Mouse (Mus musculus) spleen, adult 12 weeks (tissue): ENCODE data around the gene Gorasp1.

Experiments used
- DNase-seq: peaks from one replicate; pipeline ENCODE4 v3.0.0; 2022; ENCODE audit warnings: low spot score

The Gorasp1 gene

GRCm38 (mm10) chr9:119972582-119972981, 35.2 kb upstream of the Gorasp1 start:
- no peak for DNase-seq

DNA sequence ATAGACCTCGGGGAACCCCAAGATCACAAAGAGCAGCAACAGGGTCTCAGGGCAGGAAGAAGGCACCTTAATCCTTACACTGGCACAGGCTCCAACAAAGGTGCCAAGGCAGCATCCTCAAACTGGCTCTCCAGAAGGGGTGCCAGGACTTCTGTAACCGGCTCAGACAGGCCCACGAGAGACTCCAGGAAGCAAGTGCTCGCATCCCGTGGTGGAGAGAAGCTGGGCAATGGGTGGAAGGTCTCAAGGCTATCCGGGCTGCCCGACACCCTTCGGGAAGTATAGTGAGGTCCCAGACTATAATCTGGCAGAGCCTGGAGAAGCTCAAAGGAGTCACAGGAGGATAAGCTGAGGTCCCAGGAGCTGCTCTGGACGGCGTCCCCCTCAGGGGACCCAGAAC, 34.8 kb upstream of the Gorasp1 start:
- no peak for DNase-seq

GRCm38 (mm10) chr9:119970763-119971656, 33.6 kb upstream of the Gorasp1 start:
- no peak for DNase-seq

DNA sequence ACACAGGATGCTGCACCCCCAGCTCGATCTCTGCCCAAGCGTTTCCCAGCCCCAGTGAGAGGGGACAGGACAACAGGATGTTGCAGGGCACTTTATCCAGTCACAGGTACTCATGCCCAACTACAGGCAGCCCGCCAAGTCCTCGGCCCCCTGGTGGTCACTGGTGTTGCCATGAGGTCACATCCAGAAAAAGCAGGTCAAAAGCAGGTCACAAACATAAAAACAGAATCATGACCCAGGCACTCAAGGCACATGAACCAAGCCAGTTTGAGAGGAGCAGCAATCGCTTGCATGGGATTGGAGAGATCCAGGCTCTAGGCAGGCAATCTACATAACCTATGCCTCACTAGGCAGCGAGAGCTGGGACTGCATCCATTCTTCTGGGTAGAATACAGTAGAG, 32.9 kb upstream of the Gorasp1 start:
- DNase-seq, result no peak

- DNase-seq, result no peak
These were observed 32.4 kb upstream of the Gorasp1 start for GRCm38 (mm10) chr9:119969811-119970210.

GRCm38 (mm10) chr9:119966221-119966910, 29.0 kb upstream of the Gorasp1 start:
- no peak for DNase-seq

DNA sequence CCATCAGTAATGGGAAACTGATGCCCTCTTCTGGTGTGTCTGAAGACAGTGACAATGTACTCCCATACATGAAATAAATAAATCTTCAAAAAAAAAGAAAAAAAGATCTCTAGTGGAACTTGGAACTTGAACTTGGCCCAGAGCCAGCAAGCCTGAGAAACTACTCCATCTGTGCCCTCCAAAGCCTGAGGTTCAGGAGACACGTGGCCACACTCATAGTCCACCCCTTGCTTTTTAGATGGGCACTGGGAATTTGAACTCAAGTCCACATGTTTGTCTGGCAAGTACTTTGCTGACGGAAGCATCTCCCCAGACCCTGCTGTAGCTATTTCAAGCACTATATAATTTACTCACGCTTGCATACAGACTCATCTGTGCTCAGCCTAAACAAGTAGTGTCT, 27.8 kb upstream of the Gorasp1 start:
- DNase-seq, result no peak

DNA sequence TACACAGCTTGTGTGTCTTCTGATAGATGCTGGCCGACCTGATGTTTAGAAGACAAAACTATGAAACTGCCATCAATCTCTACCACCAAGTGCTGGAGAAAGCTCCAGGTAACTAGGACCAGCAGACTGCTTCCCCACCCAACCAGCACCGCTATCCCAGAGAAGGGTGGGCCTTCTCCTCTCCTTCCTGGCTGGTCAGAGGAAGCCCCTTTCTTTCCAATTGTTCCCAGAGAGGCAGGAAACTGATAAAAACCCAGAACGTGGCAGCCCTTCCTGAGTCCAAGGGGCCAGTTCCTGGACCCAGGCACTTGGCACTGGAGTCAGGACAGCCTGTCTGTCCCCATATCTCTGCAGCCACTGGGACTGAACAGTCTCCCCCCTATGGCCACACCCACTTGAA, 26.8 kb upstream of the Gorasp1 start:
- DNase-seq, result no peak

- DNase-seq, result peak; percentile 68
These were observed 25.8 kb upstream of the Gorasp1 start for GRCm38 (mm10) chr9:119962987-119963667.

DNA sequence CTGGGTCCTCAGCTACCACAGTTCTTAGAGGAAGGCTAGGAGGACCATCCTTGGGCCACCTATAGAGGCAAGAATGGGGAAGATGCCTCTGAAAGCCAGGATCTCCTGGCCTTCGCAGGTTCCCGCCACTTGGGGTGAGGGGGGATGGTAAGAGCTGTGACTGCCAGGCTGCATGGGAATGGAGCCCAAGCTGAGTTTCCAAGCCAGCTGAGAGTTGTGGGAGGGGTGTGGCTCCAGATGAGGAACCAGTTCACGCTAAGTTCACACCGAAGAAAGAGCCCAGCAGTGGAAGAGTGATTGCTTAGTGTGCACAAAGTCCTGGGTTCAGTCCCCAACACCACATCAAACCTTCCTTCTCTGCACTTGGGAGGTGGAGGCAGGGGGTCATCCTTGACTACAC, 24.9 kb upstream of the Gorasp1 start:
- no peak for DNase-seq

DNA sequence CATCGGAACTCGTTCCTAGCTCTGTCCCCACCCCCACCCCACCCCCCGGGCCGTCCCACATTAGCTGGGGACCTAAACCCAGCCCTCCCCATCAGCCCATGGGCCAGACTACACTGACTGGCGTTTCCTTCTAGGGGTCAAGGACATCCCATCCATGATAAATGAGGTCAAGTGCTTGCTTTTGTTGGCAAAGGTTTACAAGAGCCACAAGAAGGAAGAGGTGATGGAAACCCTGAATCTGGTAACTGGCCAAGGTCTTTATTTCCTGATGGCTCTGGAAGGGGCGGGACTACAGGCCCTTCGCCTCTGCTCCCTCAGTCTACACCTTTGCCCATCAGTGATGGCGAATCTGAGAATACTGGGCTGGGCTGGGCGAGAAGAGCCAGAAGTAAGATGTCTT, 21.5 kb upstream of the Gorasp1 start:
- DNase-seq, result no peak

GRCm38 (mm10) chr9:119951388-119951787, 14.0 kb upstream of the Gorasp1 start:
- no peak for DNase-seq

DNA sequence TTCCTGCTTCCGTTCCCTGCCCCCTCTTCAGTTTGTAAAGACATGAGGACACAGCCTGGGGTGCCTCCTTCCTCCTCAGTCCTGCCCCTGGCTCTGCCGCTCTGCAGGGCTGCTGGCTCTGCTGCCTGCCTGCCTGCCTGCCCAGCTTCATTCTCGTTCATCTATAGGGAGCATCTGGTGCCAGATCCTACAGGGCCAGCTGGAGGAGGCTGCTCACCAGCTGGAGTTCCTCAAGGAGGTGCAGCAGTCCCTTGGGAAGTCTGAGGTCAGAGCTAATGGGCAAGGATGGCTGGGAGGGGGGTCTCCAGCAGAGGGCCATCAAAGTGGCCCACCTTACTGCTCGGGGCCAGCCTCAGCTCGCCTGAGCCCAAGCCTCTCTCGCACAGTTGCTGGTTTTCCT, 13.1 kb upstream of the Gorasp1 start:
- no peak for DNase-seq

GRCm38 (mm10) chr9:119948804-119949203, 11.4 kb upstream of the Gorasp1 start:
- DNase-seq, result no peak

- no peak for DNase-seq
These were observed 8.0 kb upstream of the Gorasp1 start for GRCm38 (mm10) chr9:119945173-119945900.

DNA sequence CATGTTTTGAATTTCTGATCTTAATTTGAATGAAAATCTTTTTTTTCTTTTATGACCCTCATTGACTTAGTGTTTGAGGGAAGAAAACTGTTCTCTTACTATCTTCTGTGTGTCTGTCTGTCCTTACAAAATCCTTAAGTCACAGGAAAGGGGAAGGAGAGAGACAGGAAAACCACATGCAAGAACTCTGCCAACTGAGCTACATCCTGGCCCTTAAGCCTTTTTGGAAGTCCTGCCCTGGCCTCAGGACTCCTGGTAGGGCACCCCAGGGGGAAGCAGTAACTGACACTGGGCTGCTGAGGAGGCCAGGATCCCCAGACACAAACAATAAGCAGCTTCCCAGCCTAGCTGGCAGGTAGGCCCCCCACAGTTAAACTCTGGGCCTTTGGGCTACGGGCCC, 6.0 kb upstream of the Gorasp1 start:
- no peak for DNase-seq

GRCm38 (mm10) chr9:119941861-119942260, 4.5 kb upstream of the Gorasp1 start:
- DNase-seq, result no peak

DNA sequence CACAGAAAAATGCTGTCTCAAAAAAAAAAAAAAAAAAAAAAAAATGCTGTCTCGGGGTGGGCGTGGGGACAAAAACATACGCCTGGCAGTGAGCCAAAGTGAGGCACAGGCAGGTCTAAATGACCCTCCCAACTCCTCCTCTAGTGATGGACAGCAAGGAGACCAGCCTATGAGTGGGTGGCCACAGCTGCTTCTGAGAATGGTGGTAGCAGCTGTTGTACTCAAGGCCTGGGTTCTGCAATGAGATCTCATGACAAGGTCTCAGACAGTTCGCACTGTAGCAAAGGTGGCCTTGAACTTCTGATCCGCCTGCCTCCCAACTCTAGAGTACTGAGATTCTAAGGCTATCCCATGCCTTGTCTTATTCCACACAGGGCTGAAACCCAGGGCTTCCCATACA, 4.0 kb upstream of the Gorasp1 start:
- no peak for DNase-seq

DNA sequence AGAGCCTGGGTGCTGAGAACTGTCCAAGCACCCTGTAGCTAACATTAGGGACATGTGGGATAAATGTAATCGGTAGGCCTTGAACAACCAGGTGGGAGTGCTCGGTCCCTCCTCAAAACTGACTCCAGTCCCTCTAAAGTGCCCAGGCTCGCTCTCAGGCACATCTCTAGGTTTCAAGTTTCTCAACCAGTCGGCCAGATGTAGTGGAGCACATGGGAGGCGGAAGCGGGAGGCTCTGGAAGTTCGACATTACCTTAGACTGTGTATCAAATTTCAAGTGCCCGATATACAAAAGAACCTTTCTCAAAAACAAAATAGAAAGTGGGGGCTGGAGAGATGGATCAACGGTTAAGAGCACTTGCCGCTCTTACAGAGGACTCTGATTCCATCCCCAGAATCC, 2.3 kb upstream of the Gorasp1 start:
- DNase-seq, result no peak

DNA sequence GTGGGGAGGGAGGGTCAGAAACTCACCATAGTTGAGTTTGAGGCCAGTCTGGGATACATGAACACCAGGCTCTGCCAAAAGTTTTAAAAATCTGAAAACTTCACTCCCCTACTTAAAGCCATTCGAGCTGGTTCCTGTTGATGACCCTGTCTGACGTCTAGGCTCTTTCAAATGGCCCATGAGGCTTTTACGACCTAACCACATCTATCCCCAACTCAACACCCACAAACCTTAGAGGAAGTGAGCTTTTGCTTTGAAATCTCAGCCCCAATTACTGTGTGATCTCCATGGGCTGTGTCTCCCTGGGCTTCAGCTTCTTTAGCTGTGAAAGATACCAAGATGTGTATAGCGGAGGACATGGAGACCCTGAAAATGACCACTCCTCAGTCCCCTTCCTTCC, 1.1 kb upstream of the Gorasp1 start:
- no peak for DNase-seq

GRCm38 (mm10) chr9:119933675-119934074, 3.7 kb downstream of the Gorasp1 start:
- no peak for DNase-seq

DNA sequence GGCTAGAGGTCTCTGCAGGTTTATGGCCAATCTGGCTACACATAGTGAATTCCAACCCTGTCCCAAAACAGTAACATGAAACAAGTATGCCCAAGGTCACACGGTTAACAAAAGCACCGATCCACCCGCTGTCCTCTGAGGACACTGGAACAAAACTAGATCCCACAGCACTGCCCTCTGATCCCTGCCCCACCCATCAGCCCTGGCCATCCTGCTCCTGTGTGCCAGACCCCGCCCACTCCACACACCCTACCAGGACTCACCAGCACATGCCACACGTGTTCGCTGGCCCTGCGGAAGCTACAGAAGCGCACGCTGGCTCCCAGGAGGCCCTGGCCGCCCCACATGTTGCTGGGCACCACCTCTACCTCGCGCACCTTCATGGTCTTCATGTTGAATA, 5.0 kb downstream of the Gorasp1 start:
- no peak for DNase-seq
